Mouse (Mus musculus) neural tube, embryonic 14.5 days (tissue): ENCODE data around the gene Olfr373. TPM values are rescaled to one million over a fixed set of nuclear protein-coding genes. Genes with fewer than 3 reads are reported as not detected.
A peak's percentile ranks its signal among the peaks of the same experiment; 100 is the strongest.

ENCODE experiments used
- ATAC-seq: fragments of 200-750 bp; cut with Nextera tagmentation; 2 replicates; pipeline ENCODE4 v1.8.0; 2017; ENCODE audit warnings: low read depth, mild to moderate bottlenecking, moderate TSS enrichment, moderate library complexity
- H3K27ac ChIP-seq: fragments of 300-500 bp; sonication (generic); 2 replicates; pipeline ENCODE4 v1.5.1; 2014; ENCODE audit warnings: low read depth, mild to moderate bottlenecking, control low read depth, low read length, moderate library complexity, mixed read lengths
- H3K27me3 ChIP-seq: fragments of 300-500 bp; sonication (generic); 2 replicates; pipeline ENCODE4 v1.6.1; 2014; ENCODE audit warnings: low read length; ENCODE audit not compliant: control insufficient read depth, insufficient read depth
- H3K36me3 ChIP-seq: fragments of 300-500 bp; sonication (generic); 2 replicates; pipeline ENCODE4 v1.6.1; 2014; ENCODE audit warnings: low read length, mixed read lengths; ENCODE audit not compliant: control insufficient read depth, insufficient read depth
- H3K4me1 ChIP-seq: fragments of 300-500 bp; sonication (generic); 2 replicates; pipeline ENCODE4 v1.6.1; 2014; ENCODE audit warnings: low read length; ENCODE audit not compliant: control insufficient read depth, insufficient read depth
- H3K4me2 ChIP-seq: fragments of 300-500 bp; sonication (generic); 2 replicates; pipeline ENCODE4 v1.6.1; 2014; ENCODE audit warnings: mild to moderate bottlenecking, low read depth, low read length, control low read depth
- H3K4me3 ChIP-seq: fragments of 300-500 bp; sonication (generic); 2 replicates; pipeline ENCODE4 v1.5.1; 2014; ENCODE audit warnings: low read depth, low read length, control low read depth, mixed read lengths
- H3K9ac ChIP-seq: fragments of 300-500 bp; sonication (generic); replicated peaks from 2 replicates; pipeline ENCODE4 v1.6.1; 2014; ENCODE audit warnings: low read depth, mild to moderate bottlenecking, control low read depth, low read length, mixed read lengths
- H3K9me3 ChIP-seq: fragments of 300-500 bp; sonication (generic); 2 replicates; pipeline ENCODE4 v1.6.1; 2016; ENCODE audit warnings: low read length; ENCODE audit not compliant: control insufficient read depth
- WGBS: fragments of 180-500 bp; shearing (Covaris S2); extraction: QIAGEN DNeasy Blood & Tissue Kit; methylation state at CpG from one replicate; pipeline ENCODE4 v1.1.7; 2014; 5-methylcytosine and 5-hydroxymethylcytosine counted together
- polyA plus RNA-seq: library from polyadenylated mRNA; unstranded; fragments of >200 nt; fragmentation: Nextera tagmentation; extraction: Ambion mirVana; gene quantifications from 2 replicates; pipeline ENCODE4 v1.2.1, GENCODE M21; 2014

Gene Olfr373
- polyA plus RNA-seq, 1 experiment from 2014 or later = not detected

DNA sequence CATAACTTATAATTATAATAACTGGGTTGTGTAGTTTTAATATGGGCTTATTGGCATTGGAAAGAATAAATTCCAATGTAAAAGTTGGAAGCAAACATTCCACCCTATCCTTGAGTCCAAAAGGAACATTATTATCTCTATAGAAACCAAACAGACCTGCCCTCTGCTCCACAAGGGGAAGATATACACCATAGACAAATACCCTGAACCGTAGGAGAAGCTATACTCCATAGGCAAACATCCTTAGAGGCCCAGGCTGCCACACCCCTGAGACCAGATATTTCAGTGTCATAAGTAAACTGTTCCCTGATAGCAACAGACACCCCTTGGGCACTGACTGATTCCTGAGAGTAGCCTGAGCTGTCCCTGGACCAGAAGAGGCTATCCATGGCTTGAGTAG is 44.9 kb downstream of the Olfr373 start:
- no peak for ATAC-seq
- Histone ChIP-seq H3K4me1 (no peaks in the 10 kb centered on the region), H3K27ac (no peak overlapping the region), H3K27me3 (no peaks in the 10 kb centered on the region), H3K36me3 (no peaks in the 10 kb centered on the region), H3K9ac (no peak overlapping the region), H3K9me3 (no peaks in the 10 kb centered on the region), H3K4me2 (no peak overlapping the region), H3K4me3 (no peak overlapping the region)
- 85% methylated on average over 1 of the region's 1 CpGs for WGBS

DNA sequence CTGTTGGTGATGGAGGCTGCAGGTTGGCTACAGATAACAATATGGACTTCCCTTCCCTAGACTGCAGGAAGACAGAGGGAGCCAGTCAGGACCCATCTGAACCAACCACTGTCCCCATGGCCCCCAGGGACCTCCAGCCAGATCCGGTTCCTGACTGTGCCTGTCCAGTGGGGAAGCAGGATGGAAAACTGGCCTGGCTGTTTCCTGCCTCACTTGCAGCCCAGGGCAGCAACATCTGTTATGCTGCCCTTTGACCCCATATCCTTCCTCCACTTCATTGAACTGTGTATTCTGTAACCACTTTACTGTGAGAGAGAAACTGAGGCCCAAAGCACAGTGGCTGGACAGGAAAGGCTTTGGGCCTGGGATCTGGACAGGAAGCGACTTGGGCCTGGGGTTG is 48.3 kb downstream of the Olfr373 start:
- Histone ChIP-seq H3K36me3 (no peaks in the 10 kb centered on the region), H3K4me3 (no peak overlapping the region), H3K27ac (no peak overlapping the region), H3K27me3 (no peaks in the 10 kb centered on the region), H3K4me2 (no peak overlapping the region), H3K9ac (no peak overlapping the region), H3K4me1 (no peaks in the 10 kb centered on the region), H3K9me3 (no peaks in the 10 kb centered on the region)
- 83% methylated on average over 2 of the region's 2 CpGs for WGBS
- no peak for ATAC-seq

DNA sequence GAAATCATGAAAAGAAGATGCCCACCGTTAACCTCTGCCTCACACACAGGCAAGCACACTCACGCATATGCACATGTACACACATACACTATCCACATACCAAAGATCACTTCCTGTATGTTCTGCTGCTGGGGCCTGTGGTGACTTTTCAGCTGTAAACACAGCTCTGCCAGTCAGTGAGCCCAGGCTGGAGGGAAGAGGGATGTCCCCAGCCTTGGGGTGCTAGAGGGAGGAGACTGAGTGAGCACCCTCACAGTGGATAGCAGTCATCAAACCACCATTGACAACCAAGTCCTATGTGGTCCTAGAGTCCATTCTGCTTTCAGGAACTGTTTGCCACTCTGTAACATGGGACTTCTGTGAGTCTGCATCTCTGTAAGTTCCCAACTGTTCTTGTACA is 48.9 kb downstream of the Olfr373 start:
- no peaks in the 10 kb centered on the region for H3K36me3 ChIP-seq
- H3K9me3 ChIP-seq = no peaks in the 10 kb centered on the region
- WGBS = 91% methylated on average over 2 of the region's 2 CpGs
- no peak overlapping the region for H3K4me2 ChIP-seq
- no peak overlapping the region for H3K27ac ChIP-seq
- H3K9ac ChIP-seq = no peak overlapping the region
- ATAC-seq = no peak
- no peaks in the 10 kb centered on the region for H3K27me3 ChIP-seq
- 0 out of 2 replicates have a peak, but pooled peaks cover 2% of the 10 kb centered on the region for H3K4me1 ChIP-seq
- H3K4me3 ChIP-seq = no peak overlapping the region

DNA sequence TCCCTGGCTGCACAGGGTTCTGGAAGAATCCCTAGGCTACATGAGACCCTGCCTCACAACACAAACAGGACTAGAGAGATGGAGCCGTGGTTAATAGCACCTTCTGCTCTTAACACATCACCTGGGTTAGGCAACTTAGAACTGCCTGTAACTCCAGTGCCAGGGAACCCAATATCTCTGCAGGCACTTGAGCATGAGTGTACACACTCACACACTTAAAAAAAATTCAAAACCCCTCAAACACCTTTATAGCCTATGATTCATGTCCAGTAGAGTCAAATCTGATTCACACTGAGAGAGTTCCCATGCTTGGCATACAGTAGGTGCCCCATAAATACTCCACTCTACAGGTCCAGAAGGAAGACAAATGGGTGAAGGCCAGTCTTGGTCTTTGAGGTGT is 49.4 kb downstream of the Olfr373 start:
- no peak overlapping the region for H3K4me2 ChIP-seq
- H3K36me3 ChIP-seq = no peaks in the 10 kb centered on the region
- no peaks in the 10 kb centered on the region for H3K9me3 ChIP-seq
- no peak overlapping the region for H3K9ac ChIP-seq
- H3K27me3 ChIP-seq = no peaks in the 10 kb centered on the region
- H3K27ac ChIP-seq = no peak overlapping the region
- H3K4me1 ChIP-seq = 0 out of 2 replicates have a peak, but pooled peaks cover 4% of the 10 kb centered on the region
- no peak for ATAC-seq
- H3K4me3 ChIP-seq = no peak overlapping the region
- 88% methylated on average over 1 of the region's 1 CpGs for WGBS

DNA sequence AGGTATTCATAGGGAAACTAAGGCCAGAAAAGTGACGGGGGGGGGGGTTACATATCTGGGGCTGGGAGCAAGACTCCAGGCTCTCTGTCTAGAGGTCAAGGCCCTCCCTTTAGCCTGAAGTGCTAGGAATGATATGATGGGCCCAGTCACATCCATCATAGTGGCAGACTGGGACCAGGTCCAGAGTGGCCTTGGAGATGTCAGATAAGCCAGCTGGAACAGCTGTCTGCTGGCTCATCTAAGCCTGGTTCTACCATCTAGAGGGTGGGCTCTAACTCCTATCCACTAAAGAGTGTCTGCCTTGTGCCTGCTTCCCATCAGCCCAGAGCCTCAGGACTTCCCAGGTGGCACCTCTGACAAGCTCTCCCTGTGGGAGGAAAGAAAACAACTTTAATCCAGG is 49.9 kb downstream of the Olfr373 start:
- 78% methylated on average over 1 of the region's 1 CpGs for WGBS
- Histone ChIP-seq H3K27ac (no peak overlapping the region), H3K9me3 (no peaks in the 10 kb centered on the region), H3K9ac (no peak overlapping the region), H3K4me2 (no peak overlapping the region), H3K36me3 (no peaks in the 10 kb centered on the region), H3K4me3 (no peak overlapping the region), H3K4me1 (0 out of 2 replicates have a peak, but pooled peaks cover 4% of the 10 kb centered on the region), H3K27me3 (no peaks in the 10 kb centered on the region)
- ATAC-seq = no peak

DNA sequence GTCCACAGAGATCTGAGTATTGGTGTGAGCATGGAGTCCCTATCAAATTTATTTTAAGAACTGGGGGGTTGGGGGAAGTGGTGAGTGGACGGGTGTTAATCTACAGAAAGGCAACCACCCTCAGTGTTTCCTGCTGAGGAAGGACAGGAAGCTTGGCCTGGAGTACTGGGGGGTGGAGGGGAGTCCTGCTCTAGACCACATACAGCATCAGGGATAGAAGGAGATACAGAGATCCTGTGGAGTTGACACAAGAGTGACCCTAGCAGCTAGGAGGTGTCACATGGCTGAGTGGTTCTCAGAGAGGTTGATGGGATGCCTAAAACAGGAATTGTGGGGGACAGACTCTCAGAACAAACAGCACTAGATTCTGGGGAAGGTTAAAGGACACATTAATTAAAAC is 50.5 kb downstream of the Olfr373 start:
- 0 out of 2 replicates have a peak, but pooled peaks cover 4% of the 10 kb centered on the region for H3K4me1 ChIP-seq
- H3K9me3 ChIP-seq = no peaks in the 10 kb centered on the region
- H3K9ac ChIP-seq = no peak overlapping the region
- H3K27me3 ChIP-seq = no peaks in the 10 kb centered on the region
- 60% methylated on average over 1 of the region's 1 CpGs for WGBS
- no peak overlapping the region for H3K27ac ChIP-seq
- no peaks in the 10 kb centered on the region for H3K36me3 ChIP-seq
- no peak overlapping the region for H3K4me2 ChIP-seq
- ATAC-seq = no peak
- H3K4me3 ChIP-seq = no peak overlapping the region

DNA sequence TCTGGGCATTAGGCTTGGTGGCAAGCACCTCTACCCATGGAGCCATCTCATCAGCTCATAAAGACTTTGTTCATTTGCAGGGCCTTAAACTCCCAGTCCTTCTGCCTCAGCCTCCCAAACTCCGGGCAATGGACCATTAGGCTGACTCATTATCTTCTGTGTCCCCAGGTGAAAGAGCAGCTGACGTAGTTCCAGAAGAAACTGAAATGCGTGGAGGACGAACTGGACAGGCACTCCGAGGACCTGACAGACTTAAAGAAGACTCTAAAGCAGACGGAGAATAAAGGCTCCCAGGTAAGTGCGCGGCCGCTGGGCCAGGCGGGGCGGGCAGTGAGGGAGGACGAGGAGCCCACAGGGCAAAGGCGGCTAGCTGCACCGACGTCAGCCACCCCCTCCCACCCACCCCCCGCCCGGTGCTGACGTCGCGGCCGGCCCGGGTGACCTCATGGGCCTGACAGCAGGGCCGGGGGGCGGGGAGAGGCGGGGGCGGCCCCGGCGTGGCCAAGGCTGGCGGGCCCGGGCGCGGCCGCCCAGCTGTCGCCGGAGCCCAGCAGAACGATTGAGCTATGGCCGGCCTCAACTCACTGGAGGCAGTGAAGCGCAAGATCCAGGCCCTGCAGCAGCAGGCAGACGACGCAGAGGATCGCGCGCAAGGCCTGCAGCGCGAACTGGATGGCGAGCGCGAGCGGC is 51.9 kb downstream of the Olfr373 start, which contains the start of gene Tpm4:
Tpm4 (plus strand) TSS at position 220 of the 690 bp plus-strand sequence.
- peak; percentile 84 for ATAC-seq
- under 1% methylated on average over 43 of the region's 49 CpGs for WGBS
- no peaks in the 10 kb centered on the region for H3K27me3 ChIP-seq

DNA sequence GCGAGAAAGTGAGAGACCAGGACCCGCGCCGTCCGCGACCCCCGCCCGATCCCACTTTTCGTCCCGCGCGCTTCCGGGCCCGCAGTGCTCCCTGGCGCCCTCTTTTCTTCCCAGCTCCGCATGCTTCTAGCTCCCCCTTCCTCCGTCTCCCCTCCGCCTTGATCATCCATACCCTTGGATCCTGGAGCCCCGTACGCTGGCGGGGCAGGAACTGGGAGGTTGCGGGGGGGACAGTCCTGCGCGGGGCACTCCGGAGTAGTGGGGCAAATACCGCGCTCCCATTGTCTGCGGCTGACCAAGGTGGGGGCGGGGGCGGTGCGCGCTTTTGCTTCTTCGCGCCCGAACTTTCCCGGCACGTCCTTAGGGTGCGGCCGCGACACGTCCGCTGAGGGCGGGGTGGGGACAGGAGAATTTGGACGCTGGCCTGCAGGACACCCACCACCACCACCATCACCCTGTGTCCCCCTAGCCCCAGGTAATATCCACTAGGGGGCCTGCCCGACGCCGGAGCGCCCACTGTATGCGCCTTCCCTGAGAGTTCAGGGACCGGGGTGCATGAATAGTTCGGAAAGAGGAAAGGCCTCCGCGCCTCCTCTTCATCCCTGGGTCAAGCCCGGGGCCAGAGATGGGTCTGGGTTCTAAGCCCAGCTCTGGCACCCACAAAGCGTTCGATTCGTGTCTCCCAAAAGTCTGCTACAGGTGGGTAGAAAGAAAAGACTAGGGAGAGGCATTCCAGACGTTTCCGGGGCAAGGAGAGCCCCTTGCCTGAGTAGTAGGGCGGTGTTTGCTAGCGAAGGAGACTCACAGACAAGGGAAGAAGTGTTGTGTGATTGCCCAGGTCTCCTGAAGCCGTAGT is 52.7 kb downstream of the Olfr373 start:
- H3K4me3 ChIP-seq = peak overlapping the region; percentile 81
- H3K9ac ChIP-seq = peak overlapping the region; percentile 90
- peaks cover 8% of the 10 kb centered on the region; the same call in 1 of the 2 replicates for H3K36me3 ChIP-seq
- peak overlapping the region; percentile 73 for H3K4me2 ChIP-seq
- peak; percentile 79 for ATAC-seq
- under 1% methylated on average over 54 of the region's 62 CpGs for WGBS
- H3K9me3 ChIP-seq = no peaks in the 10 kb centered on the region
- H3K27ac ChIP-seq = peak overlapping the region; percentile 68
- H3K27me3 ChIP-seq = no peaks in the 10 kb centered on the region
- 0 out of 2 replicates have a peak, but pooled peaks cover 4% of the 10 kb centered on the region for H3K4me1 ChIP-seq

More for the DNA sequence above, 51.9 kb downstream of the Olfr373 start, which contains the start of gene Tpm4:
- Histone ChIP-seq H3K4me3 (peak within 1 kb of the TSS; percentile 81), H3K36me3 (peaks cover 5% of the 10 kb centered on the region; the same call in 1 of the 2 replicates), H3K4me1 (0 out of 2 replicates have a peak, but pooled peaks cover 4% of the 10 kb centered on the region), H3K9ac (peak within 1 kb of the TSS; percentile 90), H3K27ac (peak within 1 kb of the TSS; percentile 68), H3K4me2 (peak within 1 kb of the TSS; percentile 73), H3K9me3 (no peaks in the 10 kb centered on the region)
